Mouse (Mus musculus): ENCODE measurements at regions not wholly inside any gene's neighbourhood (a gene's known extent, or its start where the extent isn't known, plus 50 kb on each side); places are given as distances from the start of the nearest gene placed in this dataset.

DNA sequence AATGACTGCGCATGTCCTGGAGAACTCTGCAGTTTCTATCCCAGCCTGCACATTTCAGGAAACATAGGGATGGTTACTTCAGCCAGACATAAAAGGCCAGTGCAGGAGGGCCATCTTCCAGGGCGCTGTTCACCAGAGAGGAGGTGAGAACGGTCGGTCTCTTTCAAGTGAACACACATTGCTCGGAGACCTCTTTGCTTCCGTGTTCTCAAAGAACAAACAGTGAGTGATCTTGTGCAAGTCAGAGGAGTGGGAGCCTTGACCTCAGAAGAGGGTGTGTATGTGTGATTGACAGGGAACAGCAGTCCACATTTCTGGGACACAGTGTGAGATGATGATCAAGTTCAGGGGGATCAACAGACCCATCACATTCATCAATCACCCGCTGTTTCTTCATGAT is 102.7 kb upstream of the Hs3st3a1 start:
- TF ChIP-seq EP300 (IDR thresholded peaks at IDR 0.05; ENCODE audit: low read depth): no peak
- TF ChIP-seq CTCF (IDR thresholded peaks at IDR 0.05; ENCODE audit: low read depth): no peak
